Mouse (Mus musculus) heart, embryonic 12.5 days (tissue): ENCODE data around the gene Zfyve26. TPM values are rescaled to one million over a fixed set of nuclear protein-coding genes. Genes with fewer than 3 reads are reported as not detected.
"Not testable (repeated sequence)": the region's sequence is repeated elsewhere in the genome, so short reads cannot be mapped to it uniquely, and the experiment has no call there.

Experiments used
- ATAC-seq: fragments of 200-750 bp; cut with Nextera tagmentation; 2 replicates; pipeline ENCODE4 v1.8.0; 2017; ENCODE audit warnings: moderate TSS enrichment, moderate library complexity; ENCODE audit not compliant: insufficient number of reproducible peaks, low FRiP score
- H3K27ac ChIP-seq: fragments of 300-500 bp; sonication (generic); 2 replicates; pipeline ENCODE4 v1.5.1; 2016; ENCODE audit warnings: mild to moderate bottlenecking, moderate library complexity; ENCODE audit not compliant: poor library complexity, severe bottlenecking
- H3K27me3 ChIP-seq: fragments of 300-500 bp; sonication (generic); replicated peaks from 2 replicates; pipeline ENCODE4 v1.6.1; 2016; ENCODE audit warnings: mild to moderate bottlenecking, moderate library complexity
- H3K36me3 ChIP-seq: fragments of 300-500 bp; sonication (generic); 2 replicates; pipeline ENCODE4 v1.6.1; 2016; ENCODE audit warnings: mild to moderate bottlenecking, moderate library complexity
- H3K4me1 ChIP-seq: fragments of 300-500 bp; sonication (generic); replicated peaks from 2 replicates; pipeline ENCODE4 v1.6.1; 2016; ENCODE audit warnings: mild to moderate bottlenecking
- H3K4me2 ChIP-seq: fragments of 300-500 bp; sonication (generic); 2 replicates; pipeline ENCODE4 v1.6.1; 2016; ENCODE audit warnings: mild to moderate bottlenecking, moderate library complexity
- H3K4me3 ChIP-seq: fragments of 300-500 bp; sonication (generic); 2 replicates; pipeline ENCODE4 v1.5.1; 2016; ENCODE audit warnings: mild to moderate bottlenecking
- H3K9ac ChIP-seq: fragments of 300-500 bp; sonication (generic); 2 replicates; pipeline ENCODE4 v1.6.1; 2016; ENCODE audit warnings: mild to moderate bottlenecking, moderate library complexity
- H3K9me3 ChIP-seq: fragments of 300-500 bp; sonication (generic); replicated peaks from 2 replicates; pipeline ENCODE4 v1.6.1; 2016; ENCODE audit warnings: mild to moderate bottlenecking, moderate library complexity
- WGBS: fragments of 180-500 bp; shearing (Covaris S2); methylation state at CpG from one replicate; pipeline ENCODE4 v1.1.7; 2016; 5-methylcytosine and 5-hydroxymethylcytosine counted together
- polyA plus RNA-seq: library from polyadenylated mRNA; unstranded; fragments of >200 nt; fragmentation: Nextera tagmentation; extraction: Ambion mirVana; gene quantifications from 2 replicates; pipeline ENCODE4 v1.2.1, GENCODE M21; 2016

Zfyve26 gene
- 12.3 and 13.1 TPM in 2 replicates for polyA plus RNA-seq

- H3K4me3 ChIP-seq, result peak within 1 kb of the TSS; percentile 71
- no peaks in the 10 kb centered on the region for H3K9me3 ChIP-seq
- H3K27ac ChIP-seq, result peak within 1 kb of the TSS; percentile 78
- peaks cover 13% of the 10 kb centered on the region for H3K36me3 ChIP-seq
- H3K4me2 ChIP-seq, result peak within 1 kb of the TSS; percentile 78
- under 1% methylated on average over 29 of the region's 29 CpGs for WGBS
- peak within 1 kb of the TSS; percentile 68 for H3K9ac ChIP-seq
- H3K27me3 ChIP-seq, result no peaks in the 10 kb centered on the region
- H3K4me1 ChIP-seq, result peaks cover 10% of the 10 kb centered on the region
- ATAC-seq, result peak; percentile 97
Observed at GRCm38 (mm10) chr12:79296126-79296816, at the start of gene Zfyve26. Gene Zfyve26 (minus strand): TSS chr12:79296304.

GRCm38 (mm10) chr12:79341291-79341845, 45.3 kb upstream of the Zfyve26 start:
- WGBS, result 74% methylated on average over 6 of the region's 6 CpGs
- Histone ChIP-seq H3K36me3 (no peaks in the 10 kb centered on the region), H3K4me2 (no peak overlapping the region), H3K9ac (no peak overlapping the region), H3K4me3 (no peak overlapping the region), H3K27me3 (no peaks in the 10 kb centered on the region), H3K9me3 (no peaks in the 10 kb centered on the region), H3K27ac (no peak overlapping the region), H3K4me1 (no peaks in the 10 kb centered on the region)
- no peak for ATAC-seq

- H3K4me2 ChIP-seq, result no peak overlapping the region
- H3K4me1 ChIP-seq, result no peaks in the 10 kb centered on the region
- H3K27me3 ChIP-seq, result no peaks in the 10 kb centered on the region
- no peaks in the 10 kb centered on the region for H3K36me3 ChIP-seq
- no peak overlapping the region for H3K9ac ChIP-seq
- no peak overlapping the region for H3K27ac ChIP-seq
- 77% methylated on average over 6 of the region's 6 CpGs for WGBS
- H3K9me3 ChIP-seq, result no peaks in the 10 kb centered on the region
- ATAC-seq, result no peak
- no peak overlapping the region for H3K4me3 ChIP-seq
Observed at GRCm38 (mm10) chr12:79340513-79340912, 44.4 kb upstream of the Zfyve26 start.

GRCm38 (mm10) chr12:79338791-79339190, 42.7 kb upstream of the Zfyve26 start:
- ATAC-seq, result no peak
- peaks cover 8% of the 10 kb centered on the region for H3K9me3 ChIP-seq
- no peak overlapping the region for H3K27ac ChIP-seq
- no peaks in the 10 kb centered on the region for H3K4me1 ChIP-seq
- H3K27me3 ChIP-seq, result no peaks in the 10 kb centered on the region
- no peak overlapping the region for H3K9ac ChIP-seq
- H3K4me3 ChIP-seq, result no peak overlapping the region
- H3K36me3 ChIP-seq, result peaks cover 13% of the 10 kb centered on the region
- 88% methylated on average over 8 of the region's 8 CpGs for WGBS
- no peak overlapping the region for H3K4me2 ChIP-seq

- 85% methylated on average over 4 of the region's 4 CpGs for WGBS
- ATAC-seq, result no peak
- Histone ChIP-seq H3K36me3 (peaks cover 14% of the 10 kb centered on the region), H3K9me3 (peaks cover 8% of the 10 kb centered on the region), H3K9ac (no peak overlapping the region), H3K4me2 (no peak overlapping the region), H3K4me3 (no peak overlapping the region), H3K27ac (no peak overlapping the region), H3K27me3 (no peaks in the 10 kb centered on the region), H3K4me1 (no peaks in the 10 kb centered on the region)
Observed at GRCm38 (mm10) chr12:79331722-79332121, 35.6 kb upstream of the Zfyve26 start.

GRCm38 (mm10) chr12:79330571-79330970, 34.5 kb upstream of the Zfyve26 start:
- Histone ChIP-seq H3K4me2 (no peak overlapping the region), H3K4me1 (no peaks in the 10 kb centered on the region), H3K36me3 (peaks cover 14% of the 10 kb centered on the region), H3K9me3 (peaks cover 8% of the 10 kb centered on the region), H3K27ac (no peak overlapping the region), H3K27me3 (no peaks in the 10 kb centered on the region), H3K9ac (no peak overlapping the region), H3K4me3 (no peak overlapping the region)
- no peak for ATAC-seq
- WGBS, result 59% methylated on average over 2 of the region's 2 CpGs

GRCm38 (mm10) chr12:79327868-79328267, 31.8 kb upstream of the Zfyve26 start:
- no peaks in the 10 kb centered on the region for H3K4me1 ChIP-seq
- H3K9ac ChIP-seq, result no peak overlapping the region
- ATAC-seq, result no peak
- H3K4me2 ChIP-seq, result no peak overlapping the region
- H3K27me3 ChIP-seq, result no peaks in the 10 kb centered on the region
- no peaks in the 10 kb centered on the region for H3K9me3 ChIP-seq
- H3K36me3 ChIP-seq, result no peaks in the 10 kb centered on the region
- no peak overlapping the region for H3K4me3 ChIP-seq
- WGBS, result 80% methylated on average over 2 of the region's 2 CpGs
- no peak overlapping the region for H3K27ac ChIP-seq

GRCm38 (mm10) chr12:79326745-79327144, 30.6 kb upstream of the Zfyve26 start:
- no peaks in the 10 kb centered on the region for H3K9me3 ChIP-seq
- H3K9ac ChIP-seq, result no peak overlapping the region
- H3K27me3 ChIP-seq, result no peaks in the 10 kb centered on the region
- no peak overlapping the region for H3K4me3 ChIP-seq
- 64% methylated on average over 2 of the region's 2 CpGs for WGBS
- H3K27ac ChIP-seq, result no peak overlapping the region
- no peaks in the 10 kb centered on the region for H3K4me1 ChIP-seq
- ATAC-seq, result no peak
- no peak overlapping the region for H3K4me2 ChIP-seq
- no peaks in the 10 kb centered on the region for H3K36me3 ChIP-seq

GRCm38 (mm10) chr12:79326236-79326635, 30.1 kb upstream of the Zfyve26 start:
- no peak overlapping the region for H3K4me3 ChIP-seq
- 57% methylated on average over 2 of the region's 2 CpGs for WGBS

GRCm38 (mm10) chr12:79322539-79322938, 26.4 kb upstream of the Zfyve26 start:
- not testable (repeated sequence) for H3K9ac ChIP-seq, H3K4me3 ChIP-seq, H3K27ac ChIP-seq, ATAC-seq, H3K4me1 ChIP-seq, H3K4me2 ChIP-seq, H3K9me3 ChIP-seq, H3K36me3 ChIP-seq, H3K27me3 ChIP-seq
- WGBS, result 72% methylated on average over 2 of the region's 2 CpGs

More at GRCm38 (mm10) chr12:79326236-79326635, 30.1 kb upstream of the Zfyve26 start:
- H3K4me1 ChIP-seq, result no peaks in the 10 kb centered on the region
- H3K4me2 ChIP-seq, result no peak overlapping the region
- H3K36me3 ChIP-seq, result no peaks in the 10 kb centered on the region
- H3K27ac ChIP-seq, result no peak overlapping the region
- H3K27me3 ChIP-seq, result no peaks in the 10 kb centered on the region
- ATAC-seq, result no peak
- H3K9ac ChIP-seq, result no peak overlapping the region
- no peaks in the 10 kb centered on the region for H3K9me3 ChIP-seq

GRCm38 (mm10) chr12:79320895-79321294, 24.8 kb upstream of the Zfyve26 start:
- Histone ChIP-seq H3K36me3 (no peaks in the 10 kb centered on the region), H3K27me3 (no peaks in the 10 kb centered on the region), H3K4me3 (no peak overlapping the region), H3K27ac (no peak overlapping the region), H3K9ac (no peak overlapping the region), H3K4me2 (no peak overlapping the region), H3K4me1 (no peaks in the 10 kb centered on the region), H3K9me3 (no peaks in the 10 kb centered on the region)
- ATAC-seq, result no peak
- 80% methylated on average over 5 of the region's 5 CpGs for WGBS
